Mouse (Mus musculus) brain, embryonic 14.5 days (tissue): ENCODE results near the gene Gm40460. TPM values are rescaled to one million over a fixed set of nuclear protein-coding genes. Genes with fewer than 3 reads are reported as not detected.
"Not testable (repeated sequence)": the region's sequence is repeated elsewhere in the genome, so short reads cannot be mapped to it uniquely, and the experiment has no call there.

ENCODE experiments used
- DNase-seq: peaks from one replicate; pipeline ENCODE4 v3.0.0-alpha.2; 2011; ENCODE audit warnings: low read depth
- CTCF ChIP-seq: fragments of 200-500 bp; IDR thresholded peaks from 2 replicates; pipeline ENCODE4 v1.5.1; 2012; ENCODE audit warnings: inconsistent platforms, mild to moderate bottlenecking, moderate library complexity, borderline replicate concordance; ENCODE audit not compliant: insufficient read depth, insufficient read length; ENCODE audit errors: extremely low read depth
- POLR2A ChIP-seq: fragments of 200-500 bp; IDR thresholded peaks from 2 replicates; pipeline ENCODE4 v1.6.1; 2012; ENCODE audit warnings: mild to moderate bottlenecking, inconsistent platforms, borderline replicate concordance; ENCODE audit not compliant: poor library complexity, insufficient read depth, insufficient read length, severe bottlenecking; ENCODE audit errors: extremely low read depth
- polyA plus RNA-seq: library from polyadenylated mRNA; depleted of rRNA; stranded (reverse); fragments of >200 nt; gene quantifications from 2 replicates; pipeline ENCODE4 v1.2.3, GENCODE M21; 2012; rRNA removed

Gm40460 gene
- polyA plus RNA-seq: not detected in 2 replicates

- no peak for DNase-seq
- TF ChIP-seq POLR2A (no peak), CTCF (no peak)
These were observed at the start of gene Gm40460 for GRCm38 (mm10) chr7:142240978-142241377. Gm40460 (minus strand) TSS chr7:142241078.

- DNase-seq: not testable (repeated sequence)
These were observed 45.2 kb upstream of the Gm40460 start for GRCm38 (mm10) chr7:142285910-142286612.

- peak; percentile 75 for DNase-seq
- TF ChIP-seq POLR2A: no peak
- peak; percentile 39; the same call in 1 of the 2 replicates for TF ChIP-seq CTCF
These were observed 44.4 kb upstream of the Gm40460 start for GRCm38 (mm10) chr7:142285130-142285835.

DNA sequence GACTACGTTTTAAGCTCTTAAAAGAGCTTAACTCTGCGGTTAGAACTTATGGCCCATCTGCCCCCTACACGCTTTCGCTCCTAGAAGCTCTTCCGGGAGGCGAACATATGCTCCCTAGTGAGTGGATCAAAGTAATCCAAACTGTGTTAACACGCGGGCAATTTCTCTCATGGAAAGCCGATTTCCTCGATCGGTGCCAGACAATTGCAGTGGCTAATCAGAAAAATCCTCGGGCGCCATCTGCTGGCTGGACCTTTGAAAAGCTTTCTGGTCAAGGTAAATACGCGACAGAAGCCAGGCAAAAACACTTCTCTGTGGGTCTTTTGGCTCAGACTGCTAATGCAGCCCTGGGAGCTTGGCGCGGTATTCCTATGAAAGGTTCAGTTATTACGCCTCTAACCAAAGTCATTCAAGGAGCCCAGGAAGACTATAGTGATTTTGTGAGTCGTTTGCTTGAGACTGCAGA, 43.8 kb upstream of the Gm40460 start:
- TF ChIP-seq POLR2A (no peak), CTCF (peak; percentile 80)
- peak; percentile 97 for DNase-seq

GRCm38 (mm10) chr7:142284023-142284591, 43.2 kb upstream of the Gm40460 start:
- DNase-seq: peak; percentile 80
- TF ChIP-seq CTCF (peak; percentile 23; the same call in 1 of the 2 replicates), POLR2A (no peak)

DNA sequence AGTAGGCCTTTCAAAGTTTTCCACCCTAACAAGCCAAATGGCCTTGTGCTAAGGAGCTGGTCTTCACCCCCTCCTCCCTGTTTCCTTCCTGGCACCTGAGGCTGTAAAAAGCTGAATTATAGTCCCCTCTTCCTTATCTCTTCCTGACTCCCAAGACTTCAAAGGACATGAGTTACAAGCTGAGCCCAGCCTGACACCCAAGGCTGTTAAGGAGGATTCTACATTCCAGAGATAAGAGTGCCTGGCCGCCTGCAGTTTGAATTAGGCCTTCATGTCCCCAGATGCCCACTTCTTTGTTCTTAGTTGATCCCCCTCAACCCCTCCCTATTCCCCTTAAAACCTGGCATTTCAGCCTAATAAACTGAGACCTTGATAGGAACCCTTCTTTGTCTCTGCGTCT, 42.0 kb upstream of the Gm40460 start:
- not testable (repeated sequence) for DNase-seq

DNA sequence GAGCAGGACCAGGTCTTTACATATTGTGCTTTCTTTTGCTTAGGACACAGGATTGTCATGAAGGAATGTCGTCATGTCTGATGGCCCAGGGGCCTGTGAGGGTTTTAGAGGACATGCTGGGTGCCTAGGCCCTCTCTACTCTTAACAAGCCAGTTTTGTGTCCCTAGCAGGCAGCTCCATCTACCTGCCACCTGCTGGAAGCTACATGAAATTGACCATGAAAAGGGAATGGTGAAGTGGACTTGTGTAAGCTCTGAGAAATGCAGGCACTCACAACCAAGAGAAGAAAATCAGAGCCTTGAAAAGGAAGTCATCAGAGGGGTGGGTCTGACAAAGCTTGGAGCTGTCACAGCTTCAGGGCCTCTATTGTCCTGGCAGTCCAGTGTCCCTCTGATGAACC, 38.4 kb upstream of the Gm40460 start:
- TF ChIP-seq CTCF: peak; percentile 8; the same call in 1 of the 2 replicates
- not testable (repeated sequence) for DNase-seq

DNA sequence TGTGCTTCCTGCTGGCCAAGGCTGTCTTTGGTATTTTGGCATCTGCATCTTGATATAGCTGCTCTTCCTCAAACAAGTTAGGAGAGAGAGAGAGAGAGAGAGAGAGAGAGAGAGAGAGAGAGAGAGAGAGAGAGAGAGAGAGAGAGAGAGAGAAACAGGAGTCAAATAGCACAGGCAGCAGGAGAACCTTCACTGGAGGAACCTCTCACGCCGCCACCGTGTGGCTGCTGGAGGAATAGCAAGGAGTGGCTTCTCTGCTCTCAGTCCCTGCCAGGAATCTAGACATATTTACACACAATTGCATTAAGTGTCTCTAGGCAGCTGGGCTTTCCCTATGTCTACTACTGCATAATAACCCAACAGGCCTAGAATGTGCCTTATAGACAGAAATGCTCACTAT, 37.3 kb upstream of the Gm40460 start:
- TF ChIP-seq CTCF: peak; percentile 66
- peak; percentile 73 for DNase-seq

DNA sequence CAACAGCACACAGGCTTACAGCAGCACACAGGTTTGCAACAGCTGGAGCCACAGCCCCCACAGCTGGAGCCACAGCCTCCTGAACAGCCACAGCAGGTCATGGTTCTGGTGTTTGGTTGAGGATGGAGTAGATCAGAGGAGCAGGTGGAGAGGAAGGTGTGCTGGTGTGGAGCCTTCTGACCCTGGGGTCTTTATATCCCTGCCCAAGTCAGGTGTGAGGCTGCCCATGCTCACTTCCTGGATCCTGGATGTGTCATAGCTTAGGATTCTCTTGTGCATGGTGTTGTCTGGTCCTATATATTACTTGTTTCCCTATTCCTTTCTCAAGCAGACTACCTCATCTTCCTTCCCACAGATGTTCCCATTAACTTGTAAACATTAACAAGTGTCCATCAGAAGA, 33.4 kb upstream of the Gm40460 start, which contains the start of gene Gm4559:
TSS of gene Gm4559 (minus strand) at position 101 of the 400 bp plus-strand sequence.
- not testable (repeated sequence) for DNase-seq

DNA sequence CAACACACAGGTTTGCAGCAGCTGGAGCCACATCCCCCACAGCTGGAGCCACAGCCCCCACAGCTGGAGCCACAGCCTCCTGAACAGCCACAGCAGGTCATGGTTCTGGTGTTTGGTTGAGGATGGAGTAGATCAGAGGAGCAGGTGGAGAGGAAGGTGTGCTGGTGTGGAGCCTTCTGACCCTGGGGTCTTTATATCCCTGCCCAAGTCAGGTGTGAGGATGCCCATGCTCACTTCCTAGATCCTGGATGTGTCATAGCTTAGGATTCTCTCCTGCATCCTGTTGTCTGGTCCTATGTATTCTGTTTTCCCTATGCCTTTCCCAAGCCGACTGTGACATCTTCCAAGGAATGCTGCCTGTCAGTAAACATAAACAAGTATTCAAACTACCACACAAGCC, 17.4 kb upstream of the Gm40460 start, which contains the start of gene Gm2431:
TSS of gene Gm2431 (minus strand) at position 101 of the 400 bp plus-strand sequence.
- not testable (repeated sequence) for DNase-seq

GRCm38 (mm10) chr7:142255517-142255916, 14.6 kb upstream of the Gm40460 start:
- TF ChIP-seq CTCF (peak; percentile 90), POLR2A (no peak)
- DNase-seq: peak; percentile 61

GRCm38 (mm10) chr7:142249824-142250223, 8.9 kb upstream of the Gm40460 start:
- DNase-seq: peak; percentile 68
- peak; percentile 66; the same call in 1 of the 2 replicates for TF ChIP-seq CTCF
- TF ChIP-seq POLR2A: no peak
